Comparison of ENCODE assay signal across 22 mouse cellular contexts in genomic region chr17:43299515-43299914, GRCm38 (mm10). TPM values are rescaled to one million over a fixed set of nuclear protein-coding genes. Genes with fewer than 3 reads are reported as not detected.
"Had no signal": no experiment of that assay in that cellular context is flagged by ENCODE, and none has a peak within 500 bp of the region (broad histone marks: within the 10 kb centered on the region; RNA-seq: fewer than 3 reads in every experiment).

No protein-coding gene starts in this region.

- H3K27ac ChIP-seq: macrophage; midbrain, embryonic 13.5 days; midbrain, embryonic 15.5 days; neural tube, embryonic 12.5 days; stomach, embryonic 15.5 days; stomach, postnatal 0 days had no signal

- H3K4me3 ChIP-seq: megakaryocyte, embryonic 14.5 days; midbrain, embryonic 13.5 days; midbrain, embryonic 15.5 days; neural tube, embryonic 12.5 days; stomach, embryonic 15.5 days had no signal

- H3K27me3 ChIP-seq: megakaryocyte, embryonic 14.5 days; midbrain, embryonic 13.5 days; midbrain, embryonic 15.5 days; neural tube, embryonic 12.5 days; stomach, embryonic 15.5 days had no signal

- H3K4me2 ChIP-seq: midbrain, embryonic 11.5 days; midbrain, embryonic 13.5 days; midbrain, embryonic 15.5 days; neural tube, embryonic 12.5 days; stomach, embryonic 15.5 days had no signal

- H3K4me1 ChIP-seq: megakaryocyte, embryonic 14.5 days; midbrain, embryonic 13.5 days; midbrain, embryonic 15.5 days; neural tube, embryonic 12.5 days; stomach, embryonic 15.5 days had no signal

- H3K9me3 ChIP-seq: midbrain, embryonic 13.5 days; midbrain, embryonic 15.5 days; neural tube, embryonic 12.5 days; stomach, embryonic 15.5 days had no signal

- H3K36me3 ChIP-seq: midbrain, embryonic 13.5 days; midbrain, embryonic 15.5 days; neural tube, embryonic 12.5 days; stomach, embryonic 15.5 days had no signal

- DNase-seq: lung, adult 2 months; lung, postnatal 10 days; lung, postnatal 36 days; right cerebral cortex, postnatal 14 days; thymus, adult 2 months; thymus, postnatal 25 days; thymus, postnatal 4 days had no signal

- ATAC-seq: midbrain, embryonic 13.5 days; midbrain, embryonic 15.5 days had no signal

- H3K9ac ChIP-seq: midbrain, embryonic 13.5 days; midbrain, embryonic 15.5 days; neural tube, embryonic 12.5 days; stomach, embryonic 15.5 days had no signal

RNA-seq across cellular contexts. Expression of gene Adgrf1, which starts 29.4 kb away (rescaled TPM):
- total RNA-seq: megakaryocyte progenitor cell, adult 5-6 weeks; midbrain, postnatal 0 days; monocyte, adult 5-6 weeks had no signal
- polyA plus RNA-seq: lung, adult 2 months; lung, embryonic 16.5 days; midbrain, embryonic 11.5 days; midbrain, embryonic 13.5 days; midbrain, embryonic 15.5 days; midbrain, postnatal 0 days; neural tube, embryonic 12.5 days; neural tube, embryonic 14.5 days; spleen, adult 2 months; urinary bladder, adult 2 months had no signal
